Mouse (Mus musculus): ENCODE measurements around the gene Pias4. TPM values are rescaled to one million over a fixed set of nuclear protein-coding genes. Genes with fewer than 3 reads are reported as not detected.
"Not testable (repeated sequence)": the region's sequence is repeated elsewhere in the genome, so short reads cannot be mapped to it uniquely, and the experiment has no call there.

The Pias4 gene
- polyA plus RNA-seq, 1 experiment from 2014 or later: 61.4 TPM

GRCm38 (mm10) chr10:81184765-81185164 is 17.0 kb upstream of the Pias4 start:
- DNase-seq (ENCODE audit: low spot score): peak; percentile 37
- 73% methylated on average over 4 of the region's 4 CpGs for WGBS

GRCm38 (mm10) chr10:81183805-81184204 is 16.1 kb upstream of the Pias4 start, which contains the start of gene 4930442H23Rik:
TSS of gene 4930442H23Rik (minus strand) at chr10:81183849.
- no peak for DNase-seq (ENCODE audit: low spot score)
- H3K36me3 ChIP-seq: peaks cover 80% of the 10 kb centered on the region
- WGBS: 87% methylated on average over 5 of the region's 5 CpGs
- peaks cover 46% of the 10 kb centered on the region for H3K4me1 ChIP-seq
- H3K9me3 ChIP-seq (replicated peaks): no peaks in the 10 kb centered on the region
- no peaks in the 10 kb centered on the region for H3K27me3 ChIP-seq (ENCODE audit: low read depth, poor library complexity, severe bottlenecking)
- peak within 1 kb of the TSS; percentile 88 for H3K27ac ChIP-seq (replicated peaks)
- H3K4me3 ChIP-seq: peak within 1 kb of the TSS; percentile 73

More at GRCm38 (mm10) chr10:81184765-81185164, 17.0 kb upstream of the Pias4 start:
- Histone ChIP-seq H3K36me3 (peaks cover 75% of the 10 kb centered on the region), H3K27me3 (ENCODE audit: low read depth, poor library complexity, severe bottlenecking) (no peaks in the 10 kb centered on the region), H3K9me3 (replicated peaks) (no peaks in the 10 kb centered on the region), H3K27ac (replicated peaks) (peak overlapping the region; percentile 43; the same call in 1 of the 2 replicates), H3K4me1 (peaks cover 38% of the 10 kb centered on the region), H3K4me3 (0 out of 2 replicates have a peak overlapping the region, but pooled peaks have one; percentile 73)

GRCm38 (mm10) chr10:81182336-81183333 is 14.9 kb upstream of the Pias4 start, which contains the start of gene Dapk3:
TSS of gene Dapk3 (plus strand) at chr10:81183005.
- Histone ChIP-seq H3K9me3 (replicated peaks) (no peaks in the 10 kb centered on the region), H3K27me3 (ENCODE audit: low read depth, poor library complexity, severe bottlenecking) (no peaks in the 10 kb centered on the region), H3K4me1 (peaks cover 58% of the 10 kb centered on the region), H3K4me3 (peak within 1 kb of the TSS; percentile 73), H3K36me3 (peaks cover 84% of the 10 kb centered on the region), H3K27ac (replicated peaks) (peak within 1 kb of the TSS; percentile 88)
- WGBS: 4% methylated on average over 53 of the region's 53 CpGs
- peak; percentile 99 for DNase-seq (ENCODE audit: low spot score)

GRCm38 (mm10) chr10:81181860-81182259 is 14.1 kb upstream of the Pias4 start:
- WGBS: 78% methylated on average over 12 of the region's 12 CpGs
- peak overlapping the region; percentile 73; the same call in 1 of the 2 replicates for H3K4me3 ChIP-seq
- not testable (repeated sequence) for DNase-seq (ENCODE audit: low spot score); H3K9me3 ChIP-seq (replicated peaks); H3K27me3 ChIP-seq (ENCODE audit: low read depth, poor library complexity, severe bottlenecking); H3K27ac ChIP-seq (replicated peaks)
- H3K36me3 ChIP-seq: peaks cover 84% of the 10 kb centered on the region
- H3K4me1 ChIP-seq: peaks cover 62% of the 10 kb centered on the region

- DNase-seq (ENCODE audit: low spot score): no peak
- Histone ChIP-seq H3K4me1 (peaks cover 64% of the 10 kb centered on the region), H3K27ac (replicated peaks) (no peak overlapping the region), H3K36me3 (peaks cover 77% of the 10 kb centered on the region), H3K9me3 (replicated peaks) (no peaks in the 10 kb centered on the region), H3K4me3 (peak overlapping the region; percentile 23; the same call in 1 of the 2 replicates), H3K27me3 (ENCODE audit: low read depth, poor library complexity, severe bottlenecking) (no peaks in the 10 kb centered on the region)
- 93% methylated on average over 13 of the region's 13 CpGs for WGBS
These were observed 13.2 kb upstream of the Pias4 start for GRCm38 (mm10) chr10:81180946-81181345.

GRCm38 (mm10) chr10:81179451-81180342 is 12.0 kb upstream of the Pias4 start:
- WGBS: 92% methylated on average over 32 of the region's 32 CpGs
- Histone ChIP-seq H3K4me3 (peak overlapping the region; percentile 100; the same call in 1 of the 2 replicates), H3K27me3 (ENCODE audit: low read depth, poor library complexity, severe bottlenecking) (no peaks in the 10 kb centered on the region), H3K4me1 (peaks cover 73% of the 10 kb centered on the region), H3K9me3 (replicated peaks) (no peaks in the 10 kb centered on the region), H3K36me3 (peaks cover 66% of the 10 kb centered on the region), H3K27ac (replicated peaks) (no peak overlapping the region)
- no peak for DNase-seq (ENCODE audit: low spot score)

- H3K4me1 ChIP-seq: peaks cover 73% of the 10 kb centered on the region
These were observed 11.2 kb upstream of the Pias4 start for GRCm38 (mm10) chr10:81178927-81179326.

GRCm38 (mm10) chr10:81177958-81178712 is 10.4 kb upstream of the Pias4 start:
- H3K9me3 ChIP-seq (replicated peaks): no peaks in the 10 kb centered on the region
- peak overlapping the region; percentile 100 for H3K4me3 ChIP-seq
- peaks cover 56% of the 10 kb centered on the region for H3K36me3 ChIP-seq
- DNase-seq (ENCODE audit: low spot score): no peak
- H3K4me1 ChIP-seq: peaks cover 75% of the 10 kb centered on the region
- 74% methylated on average over 14 of the region's 14 CpGs for WGBS
- no peaks in the 10 kb centered on the region for H3K27me3 ChIP-seq (ENCODE audit: low read depth, poor library complexity, severe bottlenecking)
- peak overlapping the region; percentile 97; the same call in 1 of the 2 replicates for H3K27ac ChIP-seq (replicated peaks)

More at GRCm38 (mm10) chr10:81178927-81179326, 11.2 kb upstream of the Pias4 start:
- no peak overlapping the region for H3K27ac ChIP-seq (replicated peaks)
- DNase-seq (ENCODE audit: low spot score): no peak
- 95% methylated on average over 11 of the region's 11 CpGs for WGBS
- no peaks in the 10 kb centered on the region for H3K9me3 ChIP-seq (replicated peaks)
- H3K27me3 ChIP-seq (ENCODE audit: low read depth, poor library complexity, severe bottlenecking): no peaks in the 10 kb centered on the region
- H3K4me3 ChIP-seq: peak overlapping the region; percentile 100; the same call in 1 of the 2 replicates
- H3K36me3 ChIP-seq: peaks cover 58% of the 10 kb centered on the region

- Histone ChIP-seq H3K27ac (replicated peaks) (peak overlapping the region; percentile 97), H3K4me1 (peaks cover 80% of the 10 kb centered on the region), H3K4me3 (peak overlapping the region; percentile 100), H3K36me3 (peaks cover 56% of the 10 kb centered on the region), H3K9me3 (replicated peaks) (no peaks in the 10 kb centered on the region), H3K27me3 (ENCODE audit: low read depth, poor library complexity, severe bottlenecking) (no peaks in the 10 kb centered on the region)
- DNase-seq (ENCODE audit: low spot score): no peak
- WGBS: 16% methylated on average over 16 of the region's 16 CpGs
These were observed 9.8 kb upstream of the Pias4 start for GRCm38 (mm10) chr10:81177491-81177925.

- Histone ChIP-seq H3K36me3 (peaks cover 48% of the 10 kb centered on the region), H3K4me1 (peaks cover 72% of the 10 kb centered on the region), H3K27me3 (ENCODE audit: low read depth, poor library complexity, severe bottlenecking) (no peaks in the 10 kb centered on the region), H3K9me3 (replicated peaks) (no peaks in the 10 kb centered on the region), H3K27ac (replicated peaks) (peak within 1 kb of the TSS; percentile 97), H3K4me3 (peak within 1 kb of the TSS; percentile 100)
- under 1% methylated on average over 77 of the region's 77 CpGs for WGBS
- peak; percentile 98 for DNase-seq (ENCODE audit: low spot score)
These were observed 8.9 kb upstream of the Pias4 start, which contains the start of gene Eef2 for GRCm38 (mm10) chr10:81176466-81177271. TSS of gene Eef2 (plus strand) at chr10:81176631.

GRCm38 (mm10) chr10:81175936-81176465 is 8.3 kb upstream of the Pias4 start:
- Histone ChIP-seq H3K27me3 (ENCODE audit: low read depth, poor library complexity, severe bottlenecking) (no peaks in the 10 kb centered on the region), H3K4me3 (peak overlapping the region; percentile 100), H3K4me1 (peaks cover 65% of the 10 kb centered on the region), H3K9me3 (replicated peaks) (no peaks in the 10 kb centered on the region), H3K36me3 (peaks cover 41% of the 10 kb centered on the region), H3K27ac (replicated peaks) (peak overlapping the region; percentile 97)
- 12% methylated on average over 13 of the region's 13 CpGs for WGBS
- no peak for DNase-seq (ENCODE audit: low spot score)

Measured in midbrain, embryonic 10.5 days (tissue).